Mouse (Mus musculus): ENCODE data around the gene Adamts5.

The Adamts5 gene

GRCm38 (mm10) chr16:85901581-85901910 lies at the start of gene Adamts5:
Gene Adamts5, minus strand, starts transcription at chr16:85901828.
- peak; percentile 21 for DNase-seq (ENCODE audit: extremely low read depth, insufficient read length, low spot score)

DNA sequence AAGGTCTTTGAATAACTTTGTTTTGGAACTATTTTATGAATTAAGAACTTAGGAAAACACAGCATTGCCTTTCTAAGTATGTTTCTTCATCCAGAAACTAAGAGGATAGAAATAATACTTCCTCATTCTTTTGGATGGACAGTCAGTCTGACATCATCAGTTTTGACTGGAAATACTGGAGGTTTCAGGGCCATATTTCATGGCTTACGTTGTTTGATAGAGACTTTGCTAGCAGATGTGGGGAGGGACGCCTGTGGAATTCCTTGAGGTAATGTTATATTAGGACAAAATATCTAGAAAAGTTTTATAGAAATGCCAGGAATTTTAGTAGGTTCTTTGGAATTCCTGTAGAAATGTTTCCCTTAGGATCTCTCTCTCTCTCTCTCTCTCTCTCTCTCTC lies 48.7 kb upstream of the Adamts5 start:
- no peak for DNase-seq (ENCODE audit: extremely low read depth, insufficient read length, low spot score)

GRCm38 (mm10) chr16:85926004-85926403 lies 24.4 kb upstream of the Adamts5 start:
- no peak for DNase-seq (ENCODE audit: extremely low read depth, insufficient read length, low spot score)

DNA sequence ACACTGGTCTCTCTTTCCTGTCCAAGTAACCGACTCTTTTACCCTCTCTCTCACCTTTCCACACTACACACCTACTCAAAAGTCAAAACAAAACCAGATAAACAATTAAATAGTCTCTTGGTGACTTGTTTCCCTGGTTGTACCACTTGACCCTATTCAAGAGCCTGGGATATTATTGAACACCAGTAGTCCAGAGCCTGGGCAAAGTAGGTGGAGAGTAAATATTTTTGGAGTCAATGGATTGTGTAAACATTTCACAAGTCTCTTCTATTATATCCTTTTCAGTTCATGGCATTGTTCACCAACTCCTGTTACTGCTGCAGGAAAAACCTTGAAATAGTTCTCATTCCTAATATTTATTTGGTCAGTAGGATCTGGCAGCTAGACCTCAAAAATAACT lies 20.8 kb upstream of the Adamts5 start:
- DNase-seq (ENCODE audit: extremely low read depth, insufficient read length, low spot score), result no peak

GRCm38 (mm10) chr16:85920122-85920521 lies 18.5 kb upstream of the Adamts5 start:
- peak; percentile 29 for DNase-seq (ENCODE audit: extremely low read depth, insufficient read length, low spot score)

DNA sequence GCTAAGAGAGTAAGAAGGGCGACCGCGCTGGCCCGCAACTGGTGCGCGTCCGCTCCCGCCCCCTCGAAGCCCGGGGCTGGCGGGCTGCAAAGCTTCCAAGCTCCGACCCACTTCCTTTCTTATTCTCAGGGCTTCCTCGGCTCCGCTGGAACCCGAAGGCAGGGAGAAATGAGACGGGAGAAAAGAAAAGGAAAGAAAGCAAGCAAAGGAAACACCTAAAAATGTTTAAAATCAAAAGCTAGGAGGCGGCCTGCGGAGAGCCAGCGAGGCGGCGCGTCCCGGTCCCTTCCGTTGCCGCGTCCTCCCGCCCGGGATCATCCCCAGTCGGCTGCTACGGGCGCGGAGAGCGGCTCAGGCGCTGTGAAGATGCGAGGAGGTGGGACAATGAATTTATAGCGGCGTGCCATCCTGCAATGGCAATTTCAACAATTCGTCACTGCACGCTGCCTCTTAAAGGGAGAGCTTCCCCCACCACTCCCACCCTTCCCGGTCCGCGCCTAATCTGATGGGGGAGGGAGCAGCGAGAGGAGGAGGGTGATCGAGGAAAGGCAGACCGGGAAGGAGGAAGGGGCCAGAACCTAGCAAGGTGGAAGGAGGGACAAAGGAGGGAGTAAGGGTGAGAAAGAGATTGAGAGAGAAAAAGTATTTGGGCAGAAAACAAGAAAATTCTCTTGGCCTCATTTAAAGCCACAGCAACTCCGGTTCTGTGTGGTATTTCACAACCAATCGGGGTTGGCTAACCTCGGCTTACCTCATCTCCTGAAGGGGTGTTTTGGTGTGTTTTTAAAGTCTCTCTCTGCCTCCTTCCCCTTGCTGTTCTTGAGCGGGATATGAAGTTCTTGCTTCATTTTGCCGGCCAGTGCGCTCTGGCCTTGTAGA lies 687 bp downstream of the Adamts5 start:
- DNase-seq (ENCODE audit: extremely low read depth, insufficient read length, low spot score), result peak; percentile 42

DNA sequence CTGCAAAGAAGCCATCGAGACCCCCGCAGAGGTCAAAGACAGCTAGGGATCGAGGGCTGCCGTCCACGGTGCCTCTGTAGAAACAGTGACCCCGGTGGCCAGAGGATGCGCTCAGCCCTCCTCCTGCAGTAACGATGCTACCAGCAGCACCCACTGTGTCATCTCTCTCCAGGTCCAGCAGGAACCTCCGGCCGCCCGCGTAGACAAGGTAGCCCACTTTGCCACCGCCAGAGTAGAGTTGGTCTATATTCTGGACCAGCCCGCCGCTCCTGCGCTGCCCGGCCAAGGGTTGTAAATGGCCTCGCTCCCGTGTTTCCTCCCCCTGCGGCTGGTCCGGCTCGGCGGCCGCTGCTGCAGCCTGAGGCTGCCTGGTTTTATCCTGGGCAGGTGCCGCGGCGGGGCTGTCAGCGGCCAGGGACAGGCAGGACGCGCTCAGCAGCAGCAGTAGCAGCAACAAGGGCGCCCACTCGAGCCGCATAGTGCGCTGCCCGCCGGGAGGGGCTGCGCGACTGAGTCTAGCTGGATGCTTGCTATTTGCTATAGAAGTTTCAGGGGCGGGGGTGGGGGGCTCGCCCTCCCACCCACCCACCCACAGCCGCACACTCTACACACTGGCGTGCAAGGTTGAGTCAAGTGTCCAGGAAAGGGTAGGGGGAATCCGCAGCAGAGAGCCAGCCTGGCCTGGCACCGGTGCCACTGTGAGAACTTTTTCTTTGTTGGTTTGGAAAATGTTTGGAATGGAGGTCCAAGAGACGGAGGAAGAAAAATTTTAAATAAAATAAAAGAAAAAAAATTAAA lies 1.6 kb downstream of the Adamts5 start:
- DNase-seq (ENCODE audit: extremely low read depth, insufficient read length, low spot score), result no peak

- no peak for DNase-seq (ENCODE audit: extremely low read depth, insufficient read length, low spot score)
Observed at GRCm38 (mm10) chr16:85899301-85899721, 2.3 kb downstream of the Adamts5 start.

DNA sequence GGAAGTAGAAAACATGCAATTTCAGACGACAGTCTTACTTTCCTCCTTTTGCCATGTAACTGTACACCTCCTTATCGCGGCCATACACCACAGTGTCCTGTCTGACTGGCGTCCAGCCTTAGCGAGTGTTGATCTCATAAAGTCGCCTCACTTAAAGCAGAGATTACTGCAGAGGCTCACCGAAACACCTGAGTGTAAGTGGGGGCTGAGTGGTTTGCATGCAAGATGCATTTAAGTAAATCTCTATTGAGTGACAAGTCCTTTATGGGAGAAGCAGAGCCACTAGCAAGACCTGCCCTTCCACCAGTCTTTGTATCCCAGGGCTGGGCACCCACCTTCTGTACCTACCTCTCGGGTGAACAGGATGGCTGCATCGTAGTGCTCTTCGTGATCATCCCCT lies 2.8 kb downstream of the Adamts5 start:
- DNase-seq (ENCODE audit: extremely low read depth, insufficient read length, low spot score), result no peak

DNA sequence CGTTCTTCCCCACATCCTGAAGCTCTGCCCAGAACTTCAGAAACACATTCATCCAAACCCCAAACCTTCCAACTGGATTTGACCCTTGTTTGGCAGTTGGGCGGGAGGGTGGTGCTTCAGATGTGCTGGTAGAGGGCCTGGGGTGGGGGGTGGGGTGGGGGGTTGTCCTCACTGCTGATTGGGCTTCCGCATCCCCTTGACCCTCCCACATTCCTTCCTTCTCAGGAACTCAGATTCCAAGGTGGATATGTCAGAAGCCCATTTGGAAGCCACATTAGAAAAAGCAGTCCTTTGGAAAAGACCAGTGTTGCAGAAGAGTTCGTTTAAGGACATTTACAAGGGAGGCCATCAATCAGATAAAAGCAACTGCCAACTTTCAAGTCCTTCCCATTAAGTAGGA lies 3.2 kb downstream of the Adamts5 start:
- DNase-seq (ENCODE audit: extremely low read depth, insufficient read length, low spot score), result peak; percentile 15

DNA sequence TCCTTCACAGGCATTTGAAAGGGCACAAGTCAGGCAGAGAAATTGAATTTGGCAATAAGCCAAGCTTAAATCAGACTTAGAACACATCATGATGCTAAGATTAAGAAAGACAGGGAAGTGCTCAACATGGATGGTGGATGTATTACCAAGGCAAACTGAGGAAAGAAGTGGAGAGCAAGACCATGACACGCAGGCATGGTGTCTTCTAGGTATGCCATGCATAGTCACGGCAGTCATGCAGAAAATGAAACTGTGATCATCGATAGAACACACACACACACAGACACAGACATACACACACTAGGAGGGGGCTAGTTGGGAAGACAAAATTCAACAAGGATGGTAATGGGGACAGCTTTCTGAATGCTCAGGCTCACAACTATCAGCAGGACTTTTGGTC lies 3.8 kb downstream of the Adamts5 start:
- DNase-seq (ENCODE audit: extremely low read depth, insufficient read length, low spot score), result no peak

DNA sequence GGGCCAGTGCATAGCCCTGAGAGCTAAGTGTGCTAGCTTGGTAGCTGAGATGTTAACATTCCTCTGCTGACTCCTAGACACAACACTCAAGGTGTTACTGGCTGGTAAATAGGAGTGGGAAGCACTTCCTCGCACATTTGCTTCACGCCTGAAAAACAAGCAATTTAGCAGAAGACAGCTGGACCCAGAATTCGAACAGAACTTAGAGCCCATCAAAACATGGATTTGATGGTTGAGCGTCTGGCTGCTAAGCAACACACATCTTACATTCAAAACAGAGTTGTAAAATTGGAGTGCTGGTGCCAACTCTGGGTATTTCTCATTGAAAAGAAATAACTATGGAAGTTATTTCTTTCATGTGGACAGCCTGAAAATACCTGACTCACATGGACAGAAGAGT lies 5.7 kb downstream of the Adamts5 start:
- no peak for DNase-seq (ENCODE audit: extremely low read depth, insufficient read length, low spot score)

DNA sequence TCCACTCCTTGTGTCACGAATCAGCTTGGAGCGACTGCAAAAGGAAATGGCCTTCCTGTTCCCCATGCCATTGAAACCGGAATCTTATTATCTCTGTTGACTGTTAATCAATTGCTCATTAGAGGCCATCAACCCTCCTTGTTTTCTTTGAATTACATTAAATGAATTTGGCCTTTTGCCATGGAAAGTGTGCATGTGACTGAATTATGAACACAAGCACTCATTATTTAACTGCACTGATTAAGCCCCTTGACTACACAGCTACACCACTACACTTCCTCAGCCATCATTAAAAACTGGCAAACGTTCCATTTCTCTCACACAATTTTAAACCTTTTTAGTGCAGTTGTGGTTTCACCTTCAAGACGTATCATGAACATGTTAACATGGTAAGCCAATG lies 11.8 kb downstream of the Adamts5 start:
- no peak for DNase-seq (ENCODE audit: extremely low read depth, insufficient read length, low spot score)

- peak; percentile 25 for DNase-seq (ENCODE audit: extremely low read depth, insufficient read length, low spot score)
Observed at GRCm38 (mm10) chr16:85887289-85888051, 14.2 kb downstream of the Adamts5 start.

DNA sequence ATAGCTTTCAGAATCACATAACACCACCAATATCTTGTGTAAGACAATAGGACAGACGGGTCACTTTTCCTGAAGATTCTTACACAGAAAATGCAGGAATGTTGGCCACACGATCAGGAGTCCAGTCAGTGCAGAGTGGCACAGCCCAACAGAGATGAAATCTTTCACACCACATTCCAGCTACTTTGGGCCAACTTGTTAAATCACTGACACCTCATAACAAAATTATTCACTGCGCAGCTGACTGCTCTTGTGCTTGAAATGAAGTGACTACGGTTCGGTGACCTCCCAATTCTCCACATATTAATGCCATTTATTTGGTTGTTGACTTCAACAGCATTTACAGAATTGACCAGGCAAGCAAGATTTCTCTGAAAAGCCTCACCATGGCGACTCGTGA lies 22.6 kb downstream of the Adamts5 start:
- DNase-seq (ENCODE audit: extremely low read depth, insufficient read length, low spot score), result no peak

- no peak for DNase-seq (ENCODE audit: extremely low read depth, insufficient read length, low spot score)
Observed at GRCm38 (mm10) chr16:85874141-85874540, 27.5 kb downstream of the Adamts5 start.

GRCm38 (mm10) chr16:85871971-85872370 lies 29.7 kb downstream of the Adamts5 start:
- DNase-seq (ENCODE audit: extremely low read depth, insufficient read length, low spot score), result no peak

DNA sequence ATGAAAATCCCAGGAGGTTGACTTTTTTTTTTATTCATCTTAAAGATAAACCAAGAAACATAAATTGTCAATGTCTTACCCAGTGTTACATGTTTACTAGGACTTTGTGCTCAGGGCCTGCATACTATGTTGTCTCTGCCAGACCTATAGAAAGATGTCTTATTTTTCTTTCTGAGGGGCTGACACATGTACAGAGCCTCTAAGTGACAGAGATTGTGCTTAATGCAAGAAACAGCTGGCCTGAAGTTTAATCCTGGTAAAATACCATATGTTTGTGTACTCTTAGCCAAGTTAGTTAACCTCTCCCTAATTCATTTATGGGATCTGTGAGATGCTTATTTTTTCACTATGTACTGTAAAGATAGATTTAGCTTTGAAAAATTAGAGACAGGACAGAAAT lies 30.4 kb downstream of the Adamts5 start:
- no peak for DNase-seq (ENCODE audit: extremely low read depth, insufficient read length, low spot score)

DNA sequence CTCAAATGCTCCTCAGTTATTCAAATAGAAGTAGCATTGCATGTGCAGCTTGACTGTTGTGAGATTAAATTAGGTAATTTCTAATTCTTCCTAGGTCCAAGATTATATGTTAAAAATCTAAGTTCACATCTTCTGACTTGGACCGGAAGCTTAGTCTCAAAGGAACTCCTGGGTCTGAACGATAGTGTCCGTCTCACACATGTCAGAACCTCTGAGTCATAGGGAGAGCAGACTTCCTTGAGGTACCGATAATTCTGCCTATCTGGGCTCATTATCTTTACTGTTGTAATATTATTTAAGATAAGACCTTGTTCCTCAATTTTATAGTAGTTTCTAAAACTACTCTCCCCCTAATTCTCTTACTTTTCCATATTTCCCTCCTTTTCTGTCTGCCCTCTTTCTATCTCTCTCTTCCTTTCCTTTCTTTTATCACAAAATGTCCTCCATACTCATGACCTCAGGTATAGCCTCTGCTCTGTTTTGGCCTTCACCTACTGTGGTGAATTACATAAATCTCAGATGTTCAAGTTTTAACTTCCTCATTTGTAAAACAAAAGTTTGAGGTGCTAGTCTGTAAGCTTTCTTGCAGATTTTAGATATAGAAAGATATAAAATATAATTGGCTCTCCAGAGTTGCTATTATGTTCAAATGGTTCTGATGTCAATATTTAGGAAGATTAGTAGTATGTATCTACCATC lies 36.8 kb downstream of the Adamts5 start:
- no peak for DNase-seq (ENCODE audit: extremely low read depth, insufficient read length, low spot score)

- DNase-seq (ENCODE audit: extremely low read depth, insufficient read length, low spot score), result no peak
Observed at GRCm38 (mm10) chr16:85854505-85854904, 47.1 kb downstream of the Adamts5 start.

DNA sequence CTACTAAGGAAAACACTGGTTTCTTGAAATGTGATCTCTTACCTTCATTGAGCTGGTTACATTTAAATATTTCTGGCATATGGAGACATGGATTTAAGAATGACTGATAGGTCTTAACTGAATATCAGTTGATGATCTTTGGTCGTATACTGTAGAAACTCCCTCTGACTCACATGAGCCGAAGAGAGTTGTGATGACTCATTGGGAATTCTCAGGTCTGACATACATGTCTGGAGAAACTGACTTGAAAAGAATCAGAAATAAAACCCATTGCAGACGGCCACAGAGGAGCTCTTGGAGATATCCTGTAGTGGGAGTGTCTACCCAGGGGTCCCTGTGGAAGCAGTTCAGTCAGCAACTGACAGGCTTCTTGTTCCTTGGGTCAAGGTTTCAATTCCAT lies 74.6 kb downstream of the Adamts5 start:
- no peak for DNase-seq (ENCODE audit: extremely low read depth, insufficient read length, low spot score)

Measured in 3134 (cell line).